Mouse (Mus musculus): ENCODE measurements around the gene Specc1. TPM values are rescaled to one million over a fixed set of nuclear protein-coding genes. Genes with fewer than 3 reads are reported as not detected.

The Specc1 gene
- polyA plus RNA-seq, 1 experiment from 2014 or later: 15.7 TPM

GRCm38 (mm10) chr11:62249266-62250037 is 292.9 kb downstream of the Specc1 start:
- 3% methylated on average over 35 of the region's 35 CpGs for WGBS
- Histone ChIP-seq H3K27me3 (peaks cover 62% of the 10 kb centered on the region), H3K4me3 (replicated peaks) (peak overlapping the region; percentile 54), H3K4me1 (peaks cover 13% of the 10 kb centered on the region), H3K36me3 (replicated peaks) (no peaks in the 10 kb centered on the region), H3K4me2 (peak overlapping the region; percentile 99), H3K27ac (no peak overlapping the region), H3K9me3 (0 out of 2 replicates have a peak, but pooled peaks cover 7% of the 10 kb centered on the region), H3K9ac (peak overlapping the region; percentile 61)
- no peak for ATAC-seq (ENCODE audit: low FRiP score)

GRCm38 (mm10) chr11:62251047-62251446 is 294.5 kb downstream of the Specc1 start:
- no peaks in the 10 kb centered on the region for H3K36me3 ChIP-seq (replicated peaks)
- peaks cover 62% of the 10 kb centered on the region for H3K27me3 ChIP-seq
- H3K4me3 ChIP-seq (replicated peaks): no peak overlapping the region
- H3K27ac ChIP-seq: no peak overlapping the region
- H3K4me1 ChIP-seq: peaks cover 13% of the 10 kb centered on the region
- H3K9ac ChIP-seq: no peak overlapping the region
- ATAC-seq (ENCODE audit: low FRiP score): no peak
- 78% methylated on average over 11 of the region's 11 CpGs for WGBS
- H3K4me2 ChIP-seq: peak overlapping the region; percentile 9; the same call in 1 of the 2 replicates
- no peaks in the 10 kb centered on the region for H3K9me3 ChIP-seq

- H3K4me1 ChIP-seq: peaks cover 9% of the 10 kb centered on the region
- WGBS: 73% methylated on average over 5 of the region's 5 CpGs
- no peaks in the 10 kb centered on the region for H3K36me3 ChIP-seq (replicated peaks)
- no peak overlapping the region for H3K4me3 ChIP-seq (replicated peaks)
- no peak overlapping the region for H3K4me2 ChIP-seq
- no peaks in the 10 kb centered on the region for H3K9me3 ChIP-seq
- ATAC-seq (ENCODE audit: low FRiP score): no peak
- H3K27me3 ChIP-seq: peaks cover 48% of the 10 kb centered on the region
- no peak overlapping the region for H3K27ac ChIP-seq
- no peak overlapping the region for H3K9ac ChIP-seq
Observed at GRCm38 (mm10) chr11:62253380-62253779, 296.8 kb downstream of the Specc1 start.

- H3K4me3 ChIP-seq (replicated peaks): no peak overlapping the region
- H3K9ac ChIP-seq: 0 out of 2 replicates have a peak overlapping the region, but pooled peaks have one; percentile 7
- H3K27me3 ChIP-seq: no peaks in the 10 kb centered on the region
- H3K36me3 ChIP-seq (replicated peaks): no peaks in the 10 kb centered on the region
- no peak for ATAC-seq (ENCODE audit: low FRiP score)
- no peaks in the 10 kb centered on the region for H3K9me3 ChIP-seq
- H3K4me2 ChIP-seq: no peak overlapping the region
- H3K27ac ChIP-seq: no peak overlapping the region
- H3K4me1 ChIP-seq: peaks cover 11% of the 10 kb centered on the region
- WGBS: 60% methylated on average over 5 of the region's 5 CpGs
Observed at GRCm38 (mm10) chr11:62259214-62259613, 302.7 kb downstream of the Specc1 start.

GRCm38 (mm10) chr11:62263599-62263998 is 307.0 kb downstream of the Specc1 start:
- H3K36me3 ChIP-seq (replicated peaks): no peaks in the 10 kb centered on the region
- H3K4me2 ChIP-seq: no peak overlapping the region
- no peaks in the 10 kb centered on the region for H3K9me3 ChIP-seq
- H3K27me3 ChIP-seq: no peaks in the 10 kb centered on the region
- peaks cover 21% of the 10 kb centered on the region for H3K4me1 ChIP-seq
- H3K4me3 ChIP-seq (replicated peaks): no peak overlapping the region
- 90% methylated on average over 7 of the region's 7 CpGs for WGBS
- no peak overlapping the region for H3K27ac ChIP-seq
- ATAC-seq (ENCODE audit: low FRiP score): no peak
- no peak overlapping the region for H3K9ac ChIP-seq

- ATAC-seq (ENCODE audit: low FRiP score): no peak
Observed at GRCm38 (mm10) chr11:62264018-62264417, 307.5 kb downstream of the Specc1 start.

GRCm38 (mm10) chr11:62265642-62266041 is 309.1 kb downstream of the Specc1 start:
- Histone ChIP-seq H3K9ac (no peak overlapping the region), H3K4me2 (no peak overlapping the region), H3K27ac (no peak overlapping the region), H3K9me3 (no peaks in the 10 kb centered on the region), H3K27me3 (no peaks in the 10 kb centered on the region), H3K4me3 (replicated peaks) (no peak overlapping the region), H3K4me1 (peaks cover 13% of the 10 kb centered on the region), H3K36me3 (replicated peaks) (no peaks in the 10 kb centered on the region)
- no peak for ATAC-seq (ENCODE audit: low FRiP score)
- 73% methylated on average over 7 of the region's 7 CpGs for WGBS

More at GRCm38 (mm10) chr11:62264018-62264417, 307.5 kb downstream of the Specc1 start:
- Histone ChIP-seq H3K27ac (no peak overlapping the region), H3K9me3 (no peaks in the 10 kb centered on the region), H3K4me3 (replicated peaks) (no peak overlapping the region), H3K4me2 (no peak overlapping the region), H3K4me1 (peaks cover 18% of the 10 kb centered on the region), H3K36me3 (replicated peaks) (no peaks in the 10 kb centered on the region), H3K9ac (no peak overlapping the region), H3K27me3 (no peaks in the 10 kb centered on the region)
- 74% methylated on average over 7 of the region's 7 CpGs for WGBS

- H3K4me3 ChIP-seq (replicated peaks): no peak overlapping the region
- no peak; the same call in 1 of the 2 replicates for ATAC-seq (ENCODE audit: low FRiP score)
- H3K9ac ChIP-seq: no peak overlapping the region
- no peaks in the 10 kb centered on the region for H3K36me3 ChIP-seq (replicated peaks)
- no peaks in the 10 kb centered on the region for H3K9me3 ChIP-seq
- H3K27me3 ChIP-seq: no peaks in the 10 kb centered on the region
- no peak overlapping the region for H3K27ac ChIP-seq
- WGBS: 53% methylated on average over 17 of the region's 17 CpGs
- H3K4me1 ChIP-seq: peaks cover 11% of the 10 kb centered on the region
- peak overlapping the region; percentile 11; the same call in 1 of the 2 replicates for H3K4me2 ChIP-seq
Observed at GRCm38 (mm10) chr11:62266466-62267214, 310.1 kb downstream of the Specc1 start.

- ATAC-seq (ENCODE audit: low FRiP score): no peak
- Histone ChIP-seq H3K36me3 (replicated peaks) (no peaks in the 10 kb centered on the region), H3K9ac (no peak overlapping the region), H3K4me1 (peaks cover 11% of the 10 kb centered on the region), H3K4me2 (no peak overlapping the region), H3K4me3 (replicated peaks) (no peak overlapping the region), H3K27me3 (no peaks in the 10 kb centered on the region), H3K27ac (no peak overlapping the region), H3K9me3 (no peaks in the 10 kb centered on the region)
- WGBS: 84% methylated on average over 8 of the region's 8 CpGs
Observed at GRCm38 (mm10) chr11:62268381-62268780, 311.8 kb downstream of the Specc1 start.

- Histone ChIP-seq H3K9me3 (no peaks in the 10 kb centered on the region), H3K4me1 (peaks cover 11% of the 10 kb centered on the region), H3K4me3 (replicated peaks) (no peak overlapping the region), H3K27ac (no peak overlapping the region), H3K9ac (no peak overlapping the region), H3K27me3 (no peaks in the 10 kb centered on the region), H3K36me3 (replicated peaks) (no peaks in the 10 kb centered on the region), H3K4me2 (no peak overlapping the region)
- 85% methylated on average over 12 of the region's 12 CpGs for WGBS
- ATAC-seq (ENCODE audit: low FRiP score): no peak
Observed at GRCm38 (mm10) chr11:62269097-62269496, 312.5 kb downstream of the Specc1 start.

GRCm38 (mm10) chr11:62270851-62271250 is 314.3 kb downstream of the Specc1 start:
- no peaks in the 10 kb centered on the region for H3K27me3 ChIP-seq

More at GRCm38 (mm10) chr11:62270851-62271250, 314.3 kb downstream of the Specc1 start:
- no peak for ATAC-seq (ENCODE audit: low FRiP score)
- Histone ChIP-seq H3K4me1 (peaks cover 11% of the 10 kb centered on the region), H3K36me3 (replicated peaks) (no peaks in the 10 kb centered on the region), H3K4me3 (replicated peaks) (no peak overlapping the region), H3K9ac (no peak overlapping the region), H3K9me3 (no peaks in the 10 kb centered on the region), H3K4me2 (no peak overlapping the region), H3K27ac (no peak overlapping the region)
- WGBS: 64% methylated on average over 5 of the region's 5 CpGs
